Comparison of ENCODE assay signal across 8 mouse cellular contexts in genomic region chr17:34897373-34898159, GRCm38 (mm10). TPM values are rescaled to one million over a fixed set of nuclear protein-coding genes. Genes with fewer than 3 reads are reported as not detected.
DNase-seq lines count a peak whose midpoint lies in the region; ATAC-seq lines count a peak whose summit lies in the region.

No protein-coding gene starts in this region.

- peak overlapping the region; percentile 98 for H3K9ac ChIP-seq in embryonic facial prominence, embryonic 12.5 days
- H3K9ac ChIP-seq in hindbrain, embryonic 11.5 days (ENCODE audit: low read depth, low read length): peak overlapping the region; percentile 89
- peak overlapping the region; percentile 97 for H3K9ac ChIP-seq in limb, embryonic 11.5 days (ENCODE audit: low read length)
- H3K9ac ChIP-seq in midbrain, embryonic 12.5 days (replicated peaks): peak overlapping the region; percentile 99

- DNase-seq in thymus, postnatal 0 days (ENCODE audit: low spot score): peak; percentile 4
- DNase-seq in thymus, postnatal 36 days: no peak
- no peak for DNase-seq in hindbrain, embryonic 11.5 days (ENCODE audit: low spot score)
- DNase-seq in limb, embryonic 11.5 days (ENCODE audit: low spot score): no peak
- DNase-seq in ovary, adult 18-20 months (ENCODE audit: low spot score): no peak

- no peak for ATAC-seq in embryonic facial prominence, embryonic 12.5 days (ENCODE audit: insufficient number of reproducible peaks, insufficient read depth, low FRiP score, low TSS enrichment)
- no peak for ATAC-seq in hindbrain, embryonic 11.5 days (ENCODE audit: low FRiP score)
- ATAC-seq in limb, embryonic 11.5 days (ENCODE audit: insufficient number of reproducible peaks, low FRiP score, low TSS enrichment, low read depth): no peak
- ATAC-seq in midbrain, embryonic 12.5 days (ENCODE audit: low FRiP score, low read depth): no peak
- no peak for ATAC-seq in CD4-positive, CD25-positive, alpha-beta regulatory T cell, adult 4 months

- H3K36me3 ChIP-seq in embryonic facial prominence, embryonic 12.5 days: peaks cover 18% of the 10 kb centered on the region
- peaks cover 9% of the 10 kb centered on the region for H3K36me3 ChIP-seq in hindbrain, embryonic 11.5 days (ENCODE audit: control insufficient read depth, insufficient read depth, low read length)
- peaks cover 15% of the 10 kb centered on the region for H3K36me3 ChIP-seq in limb, embryonic 11.5 days (ENCODE audit: control insufficient read depth, insufficient read depth, low read length)
- H3K36me3 ChIP-seq in midbrain, embryonic 12.5 days: peaks cover 20% of the 10 kb centered on the region

- H3K4me3 ChIP-seq in embryonic facial prominence, embryonic 12.5 days: peak overlapping the region; percentile 99
- peak overlapping the region; percentile 78 for H3K4me3 ChIP-seq in hindbrain, embryonic 11.5 days (ENCODE audit: low read depth, low read length)
- peak overlapping the region; percentile 69 for H3K4me3 ChIP-seq in limb, embryonic 11.5 days (ENCODE audit: low read depth, low read length)
- H3K4me3 ChIP-seq in midbrain, embryonic 12.5 days: peak overlapping the region; percentile 100

- 23% methylated on average over 10 of the region's 10 CpGs for WGBS in embryonic facial prominence, embryonic 12.5 days
- 22% methylated on average over 10 of the region's 10 CpGs for WGBS in hindbrain, embryonic 11.5 days
- WGBS in limb, embryonic 11.5 days: 22% methylated on average over 10 of the region's 10 CpGs
- 22% methylated on average over 10 of the region's 10 CpGs for WGBS in midbrain, embryonic 12.5 days

- H3K27me3 ChIP-seq in embryonic facial prominence, embryonic 12.5 days: no peaks in the 10 kb centered on the region
- H3K27me3 ChIP-seq in hindbrain, embryonic 11.5 days (ENCODE audit: control insufficient read depth, insufficient read depth, low read length): no peaks in the 10 kb centered on the region
- H3K27me3 ChIP-seq in limb, embryonic 11.5 days (ENCODE audit: control insufficient read depth, insufficient read depth, low read length): no peaks in the 10 kb centered on the region
- H3K27me3 ChIP-seq in midbrain, embryonic 12.5 days: no peaks in the 10 kb centered on the region

- H3K4me2 ChIP-seq in embryonic facial prominence, embryonic 12.5 days (replicated peaks): peak overlapping the region; percentile 97
- H3K4me2 ChIP-seq in hindbrain, embryonic 11.5 days (replicated peaks; ENCODE audit: low read depth, low read length): peak overlapping the region; percentile 93
- H3K4me2 ChIP-seq in limb, embryonic 11.5 days (ENCODE audit: low read depth, severe bottlenecking): peak overlapping the region; percentile 94
- H3K4me2 ChIP-seq in midbrain, embryonic 12.5 days (replicated peaks): peak overlapping the region; percentile 98

- H3K27ac ChIP-seq in embryonic facial prominence, embryonic 12.5 days: peak overlapping the region; percentile 96
- H3K27ac ChIP-seq in hindbrain, embryonic 11.5 days (ENCODE audit: low read depth, low read length): peak overlapping the region; percentile 97
- peak overlapping the region; percentile 95; the same call in 1 of the 2 replicates for H3K27ac ChIP-seq in limb, embryonic 11.5 days (replicated peaks; ENCODE audit: low read depth, low read length)
- peak overlapping the region; percentile 96 for H3K27ac ChIP-seq in midbrain, embryonic 12.5 days (replicated peaks)

- H3K4me1 ChIP-seq in embryonic facial prominence, embryonic 12.5 days: peaks cover 35% of the 10 kb centered on the region
- H3K4me1 ChIP-seq in hindbrain, embryonic 11.5 days (replicated peaks; ENCODE audit: control insufficient read depth, insufficient read depth, low read length): peaks cover 10% of the 10 kb centered on the region
- peaks cover 19% of the 10 kb centered on the region; the same call in 1 of the 2 replicates for H3K4me1 ChIP-seq in limb, embryonic 11.5 days (ENCODE audit: control insufficient read depth, insufficient read depth, low read length)
- peaks cover 50% of the 10 kb centered on the region for H3K4me1 ChIP-seq in midbrain, embryonic 12.5 days

- H3K9me3 ChIP-seq in embryonic facial prominence, embryonic 12.5 days: 0 out of 2 replicates have a peak, but pooled peaks cover 4% of the 10 kb centered on the region
- H3K9me3 ChIP-seq in hindbrain, embryonic 11.5 days (ENCODE audit: control insufficient read depth, low read length): no peaks in the 10 kb centered on the region
- H3K9me3 ChIP-seq in limb, embryonic 11.5 days (ENCODE audit: control insufficient read depth, low read length): no peaks in the 10 kb centered on the region
- H3K9me3 ChIP-seq in midbrain, embryonic 12.5 days: no peaks in the 10 kb centered on the region

RNA-seq across cellular contexts. Expression of gene C2, which starts 0.5 kb away (rescaled TPM):
- 7.6 TPM in 2 replicates for polyA plus RNA-seq in thymus, postnatal 0 days (2015; fragmentation: Nextera tagmentation; extraction: Ambion mirVana)
- polyA plus RNA-seq in embryonic facial prominence, embryonic 12.5 days (2016; fragmentation: Nextera tagmentation; extraction: Ambion mirVana): 1.2 and 2.5 TPM in 2 replicates
- polyA plus RNA-seq in hindbrain, embryonic 11.5 days (2014; fragmentation: Nextera tagmentation; extraction: Ambion mirVana): 0.64 and 1.2 TPM in 2 replicates
- polyA plus RNA-seq in limb, embryonic 11.5 days (2014; fragmentation: Nextera tagmentation; extraction: Ambion mirVana): 0.44 and 0.58 TPM in 2 replicates
- 0.86 and 2.1 TPM in 2 replicates for polyA plus RNA-seq in midbrain, embryonic 12.5 days (2016; fragmentation: Nextera tagmentation; extraction: Ambion mirVana)
- polyA plus RNA-seq in CD4-positive, CD25-positive, alpha-beta regulatory T cell, adult 4 months (2017; shearing (Covaris generic)): 1 to 10 TPM; 1.1 to 2.5 TPM

RNA-seq across cellular contexts. Expression of gene Ehmt2, which starts 0.7 kb away (rescaled TPM):
- 38.6 and 47.9 TPM in 2 replicates for polyA plus RNA-seq in thymus, postnatal 0 days (2015; fragmentation: Nextera tagmentation; extraction: Ambion mirVana)
- 111 and 121 TPM in 2 replicates for polyA plus RNA-seq in embryonic facial prominence, embryonic 12.5 days (2016; fragmentation: Nextera tagmentation; extraction: Ambion mirVana)
- 57.4 and 70.1 TPM in 2 replicates for polyA plus RNA-seq in hindbrain, embryonic 11.5 days (2014; fragmentation: Nextera tagmentation; extraction: Ambion mirVana)
- 77.8 and 78.9 TPM in 2 replicates for polyA plus RNA-seq in limb, embryonic 11.5 days (2014; fragmentation: Nextera tagmentation; extraction: Ambion mirVana)
- 113 and 120 TPM in 2 replicates for polyA plus RNA-seq in midbrain, embryonic 12.5 days (2016; fragmentation: Nextera tagmentation; extraction: Ambion mirVana)
- polyA plus RNA-seq in CD4-positive, CD25-positive, alpha-beta regulatory T cell, adult 4 months (2017; shearing (Covaris generic)): 10 to 100 TPM; 21.8 to 30.5 TPM

RNA-seq across cellular contexts. Expression of gene Gm20547, which starts 15.7 kb away (rescaled TPM):
- polyA plus RNA-seq in thymus, postnatal 0 days (2015; fragmentation: Nextera tagmentation; extraction: Ambion mirVana): not detected in 2 replicates
- 0.31 TPM in 1 of 2 replicates, not detected in the other for polyA plus RNA-seq in embryonic facial prominence, embryonic 12.5 days (2016; fragmentation: Nextera tagmentation; extraction: Ambion mirVana)
- polyA plus RNA-seq in hindbrain, embryonic 11.5 days (2014; fragmentation: Nextera tagmentation; extraction: Ambion mirVana): not detected in 2 replicates
- not detected in 2 replicates for polyA plus RNA-seq in limb, embryonic 11.5 days (2014; fragmentation: Nextera tagmentation; extraction: Ambion mirVana)
- not detected in 2 replicates for polyA plus RNA-seq in midbrain, embryonic 12.5 days (2016; fragmentation: Nextera tagmentation; extraction: Ambion mirVana)
- not detected for polyA plus RNA-seq in CD4-positive, CD25-positive, alpha-beta regulatory T cell, adult 4 months (2017; shearing (Covaris generic))

RNA-seq across cellular contexts. Expression of gene Slc44a4, which starts 16.7 kb away (rescaled TPM):
- 0.57 and 0.81 TPM in 2 replicates for polyA plus RNA-seq in thymus, postnatal 0 days (2015; fragmentation: Nextera tagmentation; extraction: Ambion mirVana)
- polyA plus RNA-seq in embryonic facial prominence, embryonic 12.5 days (2016; fragmentation: Nextera tagmentation; extraction: Ambion mirVana): 0.29 TPM in 1 of 2 replicates, not detected in the other
- polyA plus RNA-seq in hindbrain, embryonic 11.5 days (2014; fragmentation: Nextera tagmentation; extraction: Ambion mirVana): 0.12 and 0.29 TPM in 2 replicates
- polyA plus RNA-seq in limb, embryonic 11.5 days (2014; fragmentation: Nextera tagmentation; extraction: Ambion mirVana): 0.21 TPM in 1 of 2 replicates, not detected in the other
- 0.08 and 0.13 TPM in 2 replicates for polyA plus RNA-seq in midbrain, embryonic 12.5 days (2016; fragmentation: Nextera tagmentation; extraction: Ambion mirVana)
- polyA plus RNA-seq in CD4-positive, CD25-positive, alpha-beta regulatory T cell, adult 4 months (2017; shearing (Covaris generic)): not detected

RNA-seq across cellular contexts. Expression of gene Zbtb12, which starts 18.3 kb away (rescaled TPM):
- polyA plus RNA-seq in thymus, postnatal 0 days (2015; fragmentation: Nextera tagmentation; extraction: Ambion mirVana): 1.6 and 1.7 TPM in 2 replicates
- 8.6 and 8.9 TPM in 2 replicates for polyA plus RNA-seq in embryonic facial prominence, embryonic 12.5 days (2016; fragmentation: Nextera tagmentation; extraction: Ambion mirVana)
- polyA plus RNA-seq in hindbrain, embryonic 11.5 days (2014; fragmentation: Nextera tagmentation; extraction: Ambion mirVana): 2.9 and 3.2 TPM in 2 replicates
- polyA plus RNA-seq in limb, embryonic 11.5 days (2014; fragmentation: Nextera tagmentation; extraction: Ambion mirVana): 1.9 and 2.3 TPM in 2 replicates
- 11.4 and 15.1 TPM in 2 replicates for polyA plus RNA-seq in midbrain, embryonic 12.5 days (2016; fragmentation: Nextera tagmentation; extraction: Ambion mirVana)
- polyA plus RNA-seq in CD4-positive, CD25-positive, alpha-beta regulatory T cell, adult 4 months (2017; shearing (Covaris generic)): not detected
